Mouse (Mus musculus): ENCODE results near the gene Dnmt3a.

The Dnmt3a gene

GRCm38 (mm10) chr12:3850731-3851130 lies 44.9 kb downstream of the Dnmt3a start:
- no peak for DNase-seq (ENCODE audit: low read depth in 1 of 2, low spot score in 2 of 2)

DNA sequence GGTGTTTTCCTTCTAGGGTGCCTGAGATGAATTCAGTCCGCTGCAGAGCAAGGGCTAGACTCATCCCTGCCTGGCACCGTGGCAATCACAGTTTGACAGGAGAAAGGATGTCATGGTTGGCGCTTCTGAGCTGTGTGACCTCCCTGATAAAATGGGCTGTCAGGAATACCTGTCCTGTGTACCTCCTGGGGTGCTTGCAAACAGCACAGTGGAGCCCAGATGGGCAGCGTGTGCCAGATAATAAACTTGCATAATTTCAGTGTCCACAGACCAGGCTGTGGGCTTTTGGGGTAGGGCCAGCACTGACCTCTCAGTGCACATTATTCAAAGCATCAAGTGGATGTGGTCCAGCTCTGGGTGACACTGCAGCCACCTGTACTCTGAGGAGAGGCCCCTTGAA lies 45.4 kb downstream of the Dnmt3a start:
- no peak for DNase-seq (ENCODE audit: low read depth in 1 of 2, low spot score in 2 of 2)

- DNase-seq (ENCODE audit: low read depth in 1 of 2, low spot score in 2 of 2) = no peak
Observed at GRCm38 (mm10) chr12:3852521-3852920, 46.7 kb downstream of the Dnmt3a start.

DNA sequence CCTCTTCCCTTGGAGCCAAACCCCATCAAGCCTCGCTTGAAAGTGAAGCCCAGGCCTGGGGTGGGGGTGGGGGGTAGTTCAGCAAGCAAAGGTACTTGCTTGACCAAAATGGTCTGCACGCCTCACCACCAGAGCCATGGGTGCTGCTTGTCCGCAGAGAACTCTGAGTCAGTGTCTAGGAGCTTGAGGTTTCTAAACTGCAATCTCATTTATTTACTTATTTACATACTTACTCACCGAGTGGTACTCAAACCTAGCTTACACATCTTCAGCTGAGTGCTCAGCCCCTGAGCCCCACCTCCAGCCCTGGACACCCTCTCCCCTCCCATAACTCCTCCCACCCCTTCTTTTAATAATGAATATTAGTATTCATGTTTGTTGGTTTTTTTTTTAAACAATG lies 48.6 kb downstream of the Dnmt3a start:
- DNase-seq (ENCODE audit: low read depth in 1 of 2, low spot score in 2 of 2) = no peak

- no peak for DNase-seq (ENCODE audit: low read depth in 1 of 2, low spot score in 2 of 2)
Observed at GRCm38 (mm10) chr12:3855762-3856501, 50.1 kb downstream of the Dnmt3a start.

- no peak for DNase-seq (ENCODE audit: low read depth in 1 of 2, low spot score in 2 of 2)
Observed at GRCm38 (mm10) chr12:3856748-3857147, 50.9 kb downstream of the Dnmt3a start.

GRCm38 (mm10) chr12:3857231-3857630 lies 51.4 kb downstream of the Dnmt3a start:
- no peak for DNase-seq (ENCODE audit: low read depth in 1 of 2, low spot score in 2 of 2)

GRCm38 (mm10) chr12:3857773-3858172 lies 52.0 kb downstream of the Dnmt3a start:
- DNase-seq (ENCODE audit: low read depth in 1 of 2, low spot score in 2 of 2) = no peak

DNA sequence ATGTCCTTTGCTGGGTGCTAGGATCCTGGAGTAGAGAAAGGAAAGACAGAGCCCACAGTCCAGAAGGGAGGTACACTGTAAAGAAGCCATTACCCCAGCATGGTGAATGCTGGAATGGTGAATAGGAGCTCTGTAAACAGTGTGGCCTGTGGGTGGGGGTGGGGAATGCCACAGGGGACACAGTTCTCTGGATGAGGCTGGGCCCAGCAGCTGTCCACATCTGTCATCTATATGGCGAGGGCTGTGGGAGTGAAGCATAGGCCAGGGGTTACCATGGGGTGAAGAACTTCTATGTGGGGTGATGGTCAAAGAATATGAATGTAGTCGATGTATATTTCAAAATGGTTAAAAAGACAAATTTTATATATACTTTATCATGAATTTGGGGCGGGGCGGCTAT lies 52.9 kb downstream of the Dnmt3a start:
- DNase-seq (ENCODE audit: low read depth in 1 of 2, low spot score in 2 of 2) = no peak

- no peak for DNase-seq (ENCODE audit: low read depth in 1 of 2, low spot score in 2 of 2)
Observed at GRCm38 (mm10) chr12:3859545-3859944, 53.7 kb downstream of the Dnmt3a start.

DNA sequence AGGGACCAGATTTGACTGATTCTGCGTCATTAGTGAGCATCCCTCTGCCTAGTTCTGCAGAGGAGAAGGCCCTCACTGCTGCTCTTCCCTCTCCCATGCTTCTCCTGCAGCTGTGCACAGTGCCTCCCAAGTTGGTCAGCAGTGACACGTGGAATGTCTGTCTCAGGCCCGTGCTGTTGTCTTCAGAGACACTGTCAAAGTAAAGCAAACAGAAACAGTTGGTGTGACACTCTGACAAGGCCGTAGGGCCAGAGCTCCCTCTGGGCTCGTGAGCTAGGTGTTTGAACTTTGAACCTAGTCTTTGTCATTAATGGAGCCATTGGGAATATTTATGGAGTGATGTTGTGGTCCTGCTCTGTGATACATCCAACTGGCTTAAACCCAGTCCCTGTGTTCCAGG lies 54.2 kb downstream of the Dnmt3a start:
- DNase-seq (ENCODE audit: low read depth in 1 of 2, low spot score in 2 of 2) = no peak

DNA sequence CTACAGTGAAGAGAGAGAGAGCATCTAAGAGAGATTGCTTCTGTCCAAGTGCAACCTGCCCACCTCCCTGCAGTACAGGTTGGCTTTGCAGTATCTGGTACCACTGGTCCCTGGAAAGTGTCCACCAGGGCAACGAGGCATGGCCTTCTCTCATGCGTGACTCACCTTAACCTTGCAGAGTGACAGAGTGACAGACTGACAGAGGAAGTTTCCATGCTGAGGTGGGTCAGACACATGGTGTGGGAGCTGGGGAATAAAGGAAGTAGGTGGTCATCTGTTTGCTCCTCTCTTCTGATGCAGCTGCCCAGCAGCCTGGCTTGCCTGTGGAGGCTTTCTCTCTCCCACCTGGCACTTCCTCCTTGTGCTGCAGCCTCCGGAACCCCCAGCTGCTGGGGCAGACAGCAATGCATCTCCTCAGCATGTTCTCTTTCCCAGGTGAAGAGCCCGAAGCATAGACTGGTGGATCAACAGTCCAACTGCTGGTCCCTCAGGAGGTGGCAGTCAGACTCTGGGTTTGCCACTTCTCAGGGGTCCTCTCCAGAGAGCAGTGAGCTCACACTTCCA lies 55.9 kb downstream of the Dnmt3a start:
- DNase-seq (ENCODE audit: low read depth in 1 of 2, low spot score in 2 of 2) = no peak

DNA sequence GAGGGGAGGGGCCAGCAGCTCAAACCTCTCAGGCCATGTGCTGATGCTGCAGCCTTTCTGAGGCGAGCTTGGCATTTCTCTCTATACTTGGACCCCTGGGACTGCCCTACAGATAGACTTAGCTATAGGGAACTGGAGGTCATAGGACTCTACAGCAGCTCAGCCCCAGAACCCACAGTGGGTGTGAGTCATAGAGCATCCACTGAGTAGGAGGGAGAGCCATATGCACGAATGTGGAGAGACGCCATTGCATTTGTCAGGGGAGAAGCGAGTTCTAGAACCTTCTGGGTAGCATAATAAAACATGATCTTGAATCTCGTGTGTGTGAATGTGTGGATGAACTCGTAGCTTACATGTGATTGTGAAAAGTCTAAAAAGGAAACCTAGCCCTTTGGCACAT lies 56.4 kb downstream of the Dnmt3a start:
- DNase-seq (ENCODE audit: low read depth in 1 of 2, low spot score in 2 of 2) = no peak

GRCm38 (mm10) chr12:3864208-3864607 lies 58.4 kb downstream of the Dnmt3a start:
- no peak for DNase-seq (ENCODE audit: low read depth in 1 of 2, low spot score in 2 of 2)

- DNase-seq (ENCODE audit: low read depth in 1 of 2, low spot score in 2 of 2) = no peak
Observed at GRCm38 (mm10) chr12:3865594-3865993, 59.8 kb downstream of the Dnmt3a start.

DNA sequence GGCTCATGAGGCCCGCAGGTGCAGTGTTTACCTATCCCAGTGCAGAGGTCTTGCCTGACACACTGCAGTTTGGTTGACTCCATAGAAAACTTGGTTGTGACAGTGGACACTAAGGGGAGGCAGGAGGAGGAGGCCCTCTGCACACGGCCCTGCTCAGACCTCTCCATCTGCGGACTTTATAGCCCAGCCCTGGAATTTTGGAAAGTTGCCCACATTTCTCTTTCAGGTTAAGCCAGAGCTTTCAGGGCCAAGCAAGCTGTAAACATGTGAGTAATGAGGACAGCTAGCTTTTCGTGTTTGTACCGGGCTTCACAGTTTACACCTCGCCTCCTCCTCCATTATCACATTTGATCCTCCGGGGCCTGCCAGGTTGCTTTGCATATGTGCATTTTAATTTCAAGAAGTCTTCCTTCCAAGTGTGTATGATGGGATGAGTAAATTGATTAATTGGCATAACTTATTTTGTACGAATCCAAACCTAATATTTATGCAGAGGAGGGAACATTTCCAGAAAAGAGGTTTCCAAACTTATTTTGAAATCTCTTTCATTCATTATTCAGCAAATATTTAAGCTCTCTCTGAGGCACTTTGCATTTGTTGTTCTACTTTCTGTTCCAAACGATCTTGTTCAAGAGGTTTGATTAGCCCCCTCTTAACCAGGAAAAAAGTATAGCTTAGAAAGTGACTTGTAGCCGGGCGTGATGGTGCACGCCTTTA lies 61.0 kb downstream of the Dnmt3a start:
- DNase-seq (ENCODE audit: low read depth in 1 of 2, low spot score in 2 of 2) = no peak

- no peak for DNase-seq (ENCODE audit: low read depth in 1 of 2, low spot score in 2 of 2)
Observed at GRCm38 (mm10) chr12:3868115-3868514, 62.3 kb downstream of the Dnmt3a start.

GRCm38 (mm10) chr12:3868676-3869458 lies 63.1 kb downstream of the Dnmt3a start:
- no peak for DNase-seq (ENCODE audit: low read depth in 1 of 2, low spot score in 2 of 2)

- DNase-seq (ENCODE audit: low read depth in 1 of 2, low spot score in 2 of 2) = no peak
Observed at GRCm38 (mm10) chr12:3870024-3870423, 64.2 kb downstream of the Dnmt3a start.

DNA sequence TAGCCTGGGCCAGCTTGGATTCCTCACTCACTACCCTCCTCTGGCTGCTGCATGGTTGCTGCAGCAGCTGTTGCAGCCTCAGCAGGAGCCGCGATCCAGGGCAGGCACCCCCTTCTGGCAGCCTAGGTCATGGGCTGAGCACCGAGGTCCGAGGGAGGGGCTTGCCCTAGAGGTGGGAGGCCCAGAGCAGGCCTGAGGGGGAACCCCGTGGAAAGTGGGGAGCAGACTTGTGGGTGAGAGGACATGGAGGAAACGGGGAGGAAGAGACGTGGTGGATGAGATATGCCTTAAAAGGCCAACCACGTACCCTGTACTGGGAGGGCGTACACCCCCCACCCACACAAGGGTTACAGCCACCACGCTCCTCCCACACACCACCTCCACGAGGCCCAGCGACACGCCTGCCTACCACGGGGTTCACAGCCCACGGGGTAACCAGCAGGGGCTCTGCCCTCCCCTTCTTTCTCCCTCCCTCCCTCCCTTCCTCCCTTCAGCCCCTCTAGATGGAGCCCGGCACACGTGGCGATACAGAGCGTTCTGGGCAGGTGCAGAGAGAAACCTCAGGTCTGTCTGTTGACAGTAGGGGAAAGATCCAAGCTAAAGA lies 65.2 kb downstream of the Dnmt3a start:
- no peak for DNase-seq (ENCODE audit: low read depth in 1 of 2, low spot score in 2 of 2)

- DNase-seq (ENCODE audit: low read depth in 1 of 2, low spot score in 2 of 2) = no peak
Observed at GRCm38 (mm10) chr12:3871637-3872036, 65.8 kb downstream of the Dnmt3a start.
